Mouse (Mus musculus): ENCODE results near the gene Hus1b. TPM values are rescaled to one million over a fixed set of nuclear protein-coding genes. Genes with fewer than 3 reads are reported as not detected.

The Hus1b gene
- not detected in 2 replicates for polyA plus RNA-seq (2016; fragmentation: Nextera tagmentation; extraction: Ambion mirVana)

- H3K36me3 ChIP-seq (replicated peaks): peaks cover 8% of the 10 kb centered on the region
- no peak within 1 kb of the TSS for H3K4me3 ChIP-seq
- H3K27ac ChIP-seq: no peak within 1 kb of the TSS
- no peak for DNase-seq (ENCODE audit: extremely low spot score, low spot score)
- H3K4me1 ChIP-seq: no peaks in the 10 kb centered on the region
- H3K27me3 ChIP-seq (ENCODE audit: poor library complexity, severe bottlenecking): no peaks in the 10 kb centered on the region
- 90% methylated on average over 11 of the region's 11 CpGs for WGBS
- H3K9me3 ChIP-seq: no peaks in the 10 kb centered on the region
Observed at GRCm38 (mm10) chr13:30947540-30947939, at the start of gene Hus1b. Gene Hus1b, minus strand, starts transcription at chr13:30947759.

DNA sequence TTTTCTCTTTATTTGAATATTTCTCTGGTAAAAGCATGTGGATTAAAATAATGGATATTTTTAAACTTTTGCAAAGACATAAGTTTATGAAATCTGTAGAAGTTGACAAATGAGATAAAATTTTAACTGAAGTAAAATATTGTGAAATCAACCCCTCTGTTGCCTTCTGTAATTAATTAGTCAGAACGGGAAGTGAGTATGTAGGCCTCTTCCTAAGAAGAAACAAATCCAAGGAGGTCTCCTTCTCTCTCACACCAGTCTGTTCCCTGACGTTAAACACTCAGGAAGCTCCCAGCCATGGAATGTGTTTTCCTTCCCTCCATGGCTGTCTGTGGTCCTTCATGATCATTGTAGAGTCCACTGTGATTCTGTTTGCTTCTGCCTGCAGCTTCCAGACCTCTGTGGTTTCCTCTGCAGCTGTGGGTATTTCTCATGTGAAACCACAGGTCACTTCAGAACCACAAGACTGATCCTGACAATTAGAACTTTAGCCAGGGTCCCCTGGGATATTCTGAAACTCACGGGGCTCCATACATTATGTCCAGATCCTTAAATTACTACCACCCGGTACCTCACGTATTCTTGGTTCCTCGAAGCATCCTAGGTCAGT is 46.8 kb upstream of the Hus1b start:
- WGBS: 80% methylated on average over 6 of the region's 6 CpGs
- no peak overlapping the region for H3K4me3 ChIP-seq
- H3K27me3 ChIP-seq (ENCODE audit: poor library complexity, severe bottlenecking): no peaks in the 10 kb centered on the region; the same call in 1 of the 2 replicates
- H3K9me3 ChIP-seq: no peaks in the 10 kb centered on the region
- H3K36me3 ChIP-seq (replicated peaks): no peaks in the 10 kb centered on the region
- no peaks in the 10 kb centered on the region for H3K4me1 ChIP-seq
- no peak overlapping the region for H3K27ac ChIP-seq
- no peak for DNase-seq (ENCODE audit: extremely low spot score, low spot score)

- WGBS: 33% methylated on average over 3 of the region's 3 CpGs
- Histone ChIP-seq H3K36me3 (replicated peaks) (no peaks in the 10 kb centered on the region), H3K4me1 (no peaks in the 10 kb centered on the region), H3K4me3 (no peak overlapping the region), H3K27me3 (ENCODE audit: poor library complexity, severe bottlenecking) (no peaks in the 10 kb centered on the region; the same call in 1 of the 2 replicates), H3K9me3 (no peaks in the 10 kb centered on the region), H3K27ac (no peak overlapping the region)
- peak; percentile 44 for DNase-seq (ENCODE audit: extremely low spot score, low spot score)
Observed at GRCm38 (mm10) chr13:30993819-30994218, 46.3 kb upstream of the Hus1b start.

DNA sequence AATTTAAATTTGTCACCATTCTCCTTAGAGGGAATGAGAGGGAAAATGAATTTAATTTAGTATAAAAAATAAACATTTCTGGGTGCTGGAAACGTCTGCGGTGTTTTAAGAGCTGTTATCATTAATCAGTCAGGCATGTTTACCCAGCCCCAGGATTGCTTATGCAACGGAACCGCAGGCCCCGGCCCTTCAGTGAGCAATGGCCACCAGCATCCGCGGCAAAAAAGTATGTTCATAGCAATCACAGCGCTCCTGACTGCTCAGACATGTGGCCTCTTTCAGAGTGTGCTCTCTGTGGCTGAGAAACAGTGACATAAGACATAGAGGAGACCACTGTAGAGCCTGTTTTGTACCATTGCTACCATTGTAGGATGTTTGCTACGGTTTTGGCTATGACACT is 42.7 kb upstream of the Hus1b start:
- no peak for DNase-seq (ENCODE audit: extremely low spot score, low spot score)
- Histone ChIP-seq H3K36me3 (replicated peaks) (no peaks in the 10 kb centered on the region), H3K27ac (no peak overlapping the region), H3K9me3 (no peaks in the 10 kb centered on the region), H3K4me3 (no peak overlapping the region), H3K4me1 (peaks cover 11% of the 10 kb centered on the region), H3K27me3 (ENCODE audit: poor library complexity, severe bottlenecking) (peaks cover 35% of the 10 kb centered on the region)
- 87% methylated on average over 9 of the region's 9 CpGs for WGBS

GRCm38 (mm10) chr13:30989710-30990109 is 42.2 kb upstream of the Hus1b start:
- no peak overlapping the region for H3K27ac ChIP-seq
- H3K27me3 ChIP-seq (ENCODE audit: poor library complexity, severe bottlenecking): peaks cover 41% of the 10 kb centered on the region
- no peak overlapping the region for H3K4me3 ChIP-seq
- no peaks in the 10 kb centered on the region for H3K36me3 ChIP-seq (replicated peaks)
- DNase-seq (ENCODE audit: extremely low spot score, low spot score): no peak
- 89% methylated on average over 10 of the region's 10 CpGs for WGBS
- peaks cover 14% of the 10 kb centered on the region for H3K4me1 ChIP-seq
- no peaks in the 10 kb centered on the region for H3K9me3 ChIP-seq

GRCm38 (mm10) chr13:30987686-30988085 is 40.1 kb upstream of the Hus1b start:
- Histone ChIP-seq H3K4me3 (no peak overlapping the region), H3K36me3 (replicated peaks) (no peaks in the 10 kb centered on the region), H3K27ac (no peak overlapping the region), H3K4me1 (peaks cover 14% of the 10 kb centered on the region), H3K27me3 (ENCODE audit: poor library complexity, severe bottlenecking) (peaks cover 54% of the 10 kb centered on the region), H3K9me3 (no peaks in the 10 kb centered on the region)
- WGBS: 88% methylated on average over 2 of the region's 2 CpGs
- DNase-seq (ENCODE audit: extremely low spot score, low spot score): no peak

DNA sequence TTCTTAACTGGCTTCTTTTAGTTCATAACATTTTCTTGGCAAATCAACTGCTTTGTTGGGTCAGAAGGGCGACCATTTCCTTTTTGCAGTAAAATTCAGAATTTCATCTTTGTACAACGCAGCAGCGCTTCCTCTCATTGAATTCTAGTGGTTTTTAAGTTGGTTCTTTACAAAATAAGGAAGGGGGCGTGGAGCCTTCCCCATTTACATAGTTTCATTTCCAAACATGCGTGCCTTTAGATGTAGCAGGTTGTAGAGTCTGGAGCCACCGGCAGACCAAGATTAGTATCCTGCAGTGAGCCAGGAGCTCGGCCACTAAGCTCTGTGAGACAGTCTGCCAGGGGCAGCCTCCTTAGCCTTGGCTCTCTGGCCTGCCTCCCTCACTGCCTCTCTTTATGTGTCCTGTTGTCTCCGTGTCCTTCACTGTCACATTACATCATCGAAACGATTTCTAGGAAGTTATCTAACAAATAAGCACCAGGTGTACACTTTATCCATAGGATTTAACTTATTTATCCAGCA is 39.4 kb upstream of the Hus1b start:
- Histone ChIP-seq H3K4me1 (peaks cover 14% of the 10 kb centered on the region), H3K9me3 (no peaks in the 10 kb centered on the region), H3K4me3 (no peak overlapping the region), H3K27ac (no peak overlapping the region), H3K36me3 (replicated peaks) (no peaks in the 10 kb centered on the region), H3K27me3 (ENCODE audit: poor library complexity, severe bottlenecking) (peaks cover 54% of the 10 kb centered on the region)
- WGBS: 80% methylated on average over 10 of the region's 10 CpGs
- no peak for DNase-seq (ENCODE audit: extremely low spot score, low spot score)

DNA sequence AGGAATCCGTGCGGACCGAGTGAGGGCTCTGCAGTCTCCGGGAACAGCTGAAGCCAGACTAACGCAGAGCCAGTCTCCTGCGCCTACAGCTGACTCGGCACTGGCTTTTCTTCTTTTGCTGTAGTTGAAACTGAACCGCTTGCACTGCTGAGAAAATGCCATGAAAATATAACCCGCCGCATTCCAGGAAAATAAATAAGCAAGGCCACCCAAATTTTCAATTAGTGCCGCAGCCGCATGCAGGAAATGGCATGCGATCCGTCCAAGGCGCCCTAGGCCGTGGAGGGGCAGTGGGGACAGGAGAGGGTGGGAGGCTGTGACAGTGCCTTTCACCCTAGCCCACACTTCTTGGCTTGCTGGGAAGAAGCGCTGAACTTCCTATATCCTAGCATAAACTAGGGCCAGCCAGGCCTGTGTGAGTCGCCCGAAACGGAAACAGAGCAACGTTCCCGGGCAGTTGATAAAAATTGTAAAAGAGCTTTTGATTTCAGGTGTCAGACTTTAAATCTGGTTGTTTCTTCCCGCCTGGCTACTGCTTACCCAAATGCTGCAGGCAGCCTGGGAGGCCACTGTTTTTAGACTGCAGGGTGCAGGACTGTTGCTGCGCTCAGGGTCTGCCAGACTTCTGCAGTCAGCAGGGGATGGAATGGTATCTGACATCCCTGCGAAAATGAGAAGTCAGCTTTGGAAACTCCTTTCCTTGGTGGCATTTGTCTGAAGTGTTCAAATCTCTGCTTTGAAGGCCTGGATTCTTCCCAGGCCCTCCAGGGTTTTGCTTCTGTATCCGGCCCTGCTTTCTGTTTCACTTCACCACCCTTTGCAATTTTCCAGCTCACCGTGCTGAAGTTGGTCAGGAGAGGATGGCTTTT is 38.3 kb upstream of the Hus1b start:
- WGBS: 22% methylated on average over 27 of the region's 27 CpGs
- peak overlapping the region; percentile 48 for H3K4me3 ChIP-seq
- peaks cover 54% of the 10 kb centered on the region for H3K27me3 ChIP-seq (ENCODE audit: poor library complexity, severe bottlenecking)
- H3K36me3 ChIP-seq (replicated peaks): no peaks in the 10 kb centered on the region
- H3K9me3 ChIP-seq: no peaks in the 10 kb centered on the region
- H3K27ac ChIP-seq: peak overlapping the region; percentile 53
- DNase-seq (ENCODE audit: extremely low spot score, low spot score): peak; percentile 48
- H3K4me1 ChIP-seq: peaks cover 14% of the 10 kb centered on the region

DNA sequence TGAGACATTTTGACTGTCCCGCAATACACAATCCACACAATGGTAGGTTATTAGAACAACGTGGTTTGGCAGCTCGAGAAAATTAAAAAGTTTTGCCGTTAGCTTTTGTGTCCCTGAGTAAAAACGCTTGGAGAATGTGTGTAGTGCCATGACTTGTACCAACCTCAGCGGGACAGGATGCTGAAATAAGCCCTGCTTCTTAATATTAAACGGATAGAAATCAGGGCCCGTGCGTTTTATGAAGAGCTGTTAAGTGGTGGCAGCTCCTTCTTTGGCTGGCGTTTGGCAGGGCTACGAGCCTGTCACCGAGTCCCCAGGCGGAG is 37.7 kb upstream of the Hus1b start:
- Histone ChIP-seq H3K9me3 (no peaks in the 10 kb centered on the region), H3K27me3 (ENCODE audit: poor library complexity, severe bottlenecking) (peaks cover 54% of the 10 kb centered on the region), H3K4me1 (peaks cover 14% of the 10 kb centered on the region), H3K27ac (peak overlapping the region; percentile 53), H3K36me3 (replicated peaks) (no peaks in the 10 kb centered on the region), H3K4me3 (peak overlapping the region; percentile 48)
- no peak for DNase-seq (ENCODE audit: extremely low spot score, low spot score)
- WGBS: 29% methylated on average over 13 of the region's 13 CpGs

GRCm38 (mm10) chr13:30981666-30982065 is 34.1 kb upstream of the Hus1b start:
- H3K9me3 ChIP-seq: no peaks in the 10 kb centered on the region
- no peak for DNase-seq (ENCODE audit: extremely low spot score, low spot score)
- peaks cover 14% of the 10 kb centered on the region for H3K4me1 ChIP-seq
- WGBS: 71% methylated on average over 1 of the region's 1 CpGs
- H3K27ac ChIP-seq: no peak overlapping the region
- H3K4me3 ChIP-seq: no peak overlapping the region
- H3K27me3 ChIP-seq (ENCODE audit: poor library complexity, severe bottlenecking): peaks cover 33% of the 10 kb centered on the region
- H3K36me3 ChIP-seq (replicated peaks): no peaks in the 10 kb centered on the region

- peaks cover 6% of the 10 kb centered on the region for H3K4me1 ChIP-seq
- H3K36me3 ChIP-seq (replicated peaks): no peaks in the 10 kb centered on the region
- no peak overlapping the region for H3K27ac ChIP-seq
- no peak overlapping the region for H3K4me3 ChIP-seq
- H3K9me3 ChIP-seq: no peaks in the 10 kb centered on the region
- no peak for DNase-seq (ENCODE audit: extremely low spot score, low spot score)
- peaks cover 4% of the 10 kb centered on the region; the same call in 1 of the 2 replicates for H3K27me3 ChIP-seq (ENCODE audit: poor library complexity, severe bottlenecking)
- WGBS: 68% methylated on average over 4 of the region's 4 CpGs
Observed at GRCm38 (mm10) chr13:30978224-30978623, 30.7 kb upstream of the Hus1b start.

DNA sequence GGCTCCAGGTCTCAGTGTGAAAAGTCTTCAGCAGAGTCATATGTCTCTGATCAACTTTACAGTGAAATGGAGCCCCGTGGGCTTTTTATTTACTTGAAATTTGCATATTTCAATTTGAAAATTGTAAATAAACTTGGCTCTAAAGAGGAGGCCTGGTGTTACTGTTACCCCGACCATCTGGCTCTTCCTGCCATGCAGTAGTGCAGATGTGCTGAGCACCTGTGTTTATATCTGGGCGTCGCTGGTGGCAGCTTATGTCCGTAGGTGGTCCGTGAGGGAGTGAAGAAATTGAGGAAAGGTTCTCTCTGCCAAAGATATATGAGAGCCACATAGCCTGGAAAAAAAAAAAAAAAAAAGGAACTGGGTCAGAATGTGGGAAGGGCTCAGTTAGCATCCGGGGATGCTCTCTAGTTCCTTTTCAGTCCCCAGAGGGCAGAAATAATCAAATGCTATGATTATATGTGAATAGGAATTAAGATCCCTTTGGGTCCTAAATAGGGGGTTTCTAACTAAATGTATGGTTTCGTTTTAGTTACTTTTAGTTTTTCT is 29.1 kb upstream of the Hus1b start:
- 70% methylated on average over 8 of the region's 8 CpGs for WGBS
- peaks cover 12% of the 10 kb centered on the region for H3K4me1 ChIP-seq
- H3K36me3 ChIP-seq (replicated peaks): no peaks in the 10 kb centered on the region
- H3K27me3 ChIP-seq (ENCODE audit: poor library complexity, severe bottlenecking): no peaks in the 10 kb centered on the region
- no peak overlapping the region for H3K27ac ChIP-seq
- H3K9me3 ChIP-seq: no peaks in the 10 kb centered on the region
- no peak overlapping the region for H3K4me3 ChIP-seq
- no peak for DNase-seq (ENCODE audit: extremely low spot score, low spot score)

DNA sequence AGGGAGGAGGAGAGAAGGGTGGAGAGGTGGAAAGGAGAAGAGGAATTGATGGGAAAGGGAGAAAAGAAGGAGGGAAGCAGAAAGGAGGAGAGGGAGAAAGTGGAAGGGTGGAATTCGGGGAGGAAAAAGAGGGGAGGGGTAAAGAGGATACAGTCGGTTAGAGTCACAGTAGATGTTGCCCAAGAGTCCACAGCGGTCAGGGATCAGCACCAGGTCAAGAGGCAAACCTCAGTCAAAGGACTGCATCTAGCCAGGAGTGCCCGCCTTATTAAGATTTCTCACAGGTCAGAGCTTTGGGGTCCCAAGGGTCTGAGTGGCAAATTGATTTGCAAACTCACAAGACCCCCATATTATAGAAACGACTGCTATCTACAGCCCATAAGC is 26.7 kb upstream of the Hus1b start:
- Histone ChIP-seq H3K27ac (peak overlapping the region; percentile 94), H3K36me3 (replicated peaks) (no peaks in the 10 kb centered on the region), H3K27me3 (ENCODE audit: poor library complexity, severe bottlenecking) (no peaks in the 10 kb centered on the region), H3K9me3 (no peaks in the 10 kb centered on the region), H3K4me1 (peaks cover 12% of the 10 kb centered on the region), H3K4me3 (peak overlapping the region; percentile 89)
- WGBS: 22% methylated on average over 5 of the region's 5 CpGs
- DNase-seq (ENCODE audit: extremely low spot score, low spot score): no peak

Data from forebrain, embryonic 10.5 days (tissue).